Mouse (Mus musculus): ENCODE data around the gene Apoa5.

GRCm38 (mm10) chr9:46320461-46320860, 52.0 kb downstream of the Apoa5 start:
- TF ChIP-seq CTCF (IDR thresholded peaks at IDR 0.05; ENCODE audit: insufficient read depth, low read depth, low read length) (no peak), POLR2A (IDR thresholded peaks at IDR 0.05; ENCODE audit: insufficient read depth, low read depth, low read length) (no peak)
